Mouse (Mus musculus): ENCODE measurements at regions not wholly inside any gene's neighbourhood (a gene's known extent, or its start where the extent isn't known, plus 50 kb on each side); places are given as distances from the start of the nearest gene placed in this dataset.

- no peak for DNase-seq
These were observed 62.3 kb upstream of the Tenm4 start for GRCm38 (mm10) chr7:96108768-96109167.

- DNase-seq, result no peak
These were observed 50.9 kb upstream of the Tenm4 start for GRCm38 (mm10) chr7:96120142-96120541.

All from kidney, postnatal 4 days (tissue).